Mouse (Mus musculus): Measurements from ENCODE around the gene H2afj.

Gene H2afj

DNA sequence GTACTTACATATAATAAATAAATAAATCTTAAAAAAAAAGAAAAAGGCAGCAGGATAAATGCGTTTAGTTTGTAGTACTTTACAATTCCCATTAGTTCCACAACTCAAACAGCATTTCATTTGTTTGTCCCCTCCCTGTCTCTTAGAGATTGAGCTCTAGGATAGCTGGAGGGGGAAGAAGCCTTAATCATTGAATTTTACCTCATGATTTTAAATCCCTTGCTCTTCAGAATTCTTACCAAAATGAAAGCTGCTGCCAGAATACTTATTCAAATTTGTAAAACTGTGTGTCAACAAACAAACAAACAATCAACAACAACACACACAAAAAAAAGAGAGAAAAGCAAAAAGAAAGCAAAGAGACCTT, 2.7 kb upstream of the H2afj start:
- no peak for DNase-seq (ENCODE audit: low read depth, low spot score)

DNA sequence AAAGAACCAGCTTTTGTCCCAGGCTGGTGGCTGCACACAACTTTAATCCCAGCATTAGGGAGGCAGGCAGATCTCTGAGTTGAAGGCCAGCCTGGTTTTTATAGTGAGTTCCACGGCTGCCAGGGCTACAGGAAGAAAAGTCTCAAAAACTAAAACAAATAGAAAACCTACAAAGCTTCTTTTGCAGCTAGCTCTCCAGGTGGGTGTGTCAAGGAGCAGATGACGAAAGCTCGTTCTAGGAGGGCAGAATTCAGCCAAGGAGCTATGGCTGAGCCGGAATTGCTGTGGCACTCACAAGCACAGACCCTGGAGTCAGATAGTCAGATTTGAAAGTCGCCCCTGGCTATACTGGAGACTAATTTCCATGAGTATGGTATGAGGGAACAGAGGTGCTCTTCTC, 1.2 kb upstream of the H2afj start:
- DNase-seq (ENCODE audit: low read depth, low spot score) = no peak

DNA sequence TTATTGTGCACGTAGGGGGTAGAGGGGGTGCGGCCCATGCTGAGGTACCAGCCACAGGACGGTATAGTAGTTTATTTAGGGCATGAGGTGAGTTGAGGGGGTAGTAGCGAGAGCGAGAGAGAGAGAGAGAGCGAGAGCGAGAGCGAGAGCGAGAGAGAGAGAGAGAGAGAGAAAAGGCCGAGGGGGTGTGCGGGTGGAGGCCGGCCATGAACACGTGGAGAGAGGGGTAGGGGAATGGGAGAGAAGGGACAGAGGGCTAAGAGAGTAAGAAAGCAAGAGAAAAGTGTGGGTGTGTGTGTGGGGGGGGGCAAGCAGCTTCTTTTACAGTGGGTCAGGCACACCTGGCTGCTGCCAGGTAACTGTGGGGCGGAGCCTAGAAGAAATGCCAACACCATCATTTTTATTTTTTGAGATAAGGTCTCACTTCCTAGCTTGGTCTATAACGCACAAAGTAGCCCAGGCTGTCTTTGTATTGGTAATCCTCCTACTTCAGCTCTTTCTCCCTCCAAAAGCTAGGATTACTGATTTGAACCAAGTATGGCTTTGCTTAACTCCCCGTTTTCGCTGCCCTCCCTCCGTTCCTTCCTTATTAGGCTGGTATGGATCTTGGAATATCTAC, 540 bp upstream of the H2afj start:
- no peak for DNase-seq (ENCODE audit: low read depth, low spot score)

DNA sequence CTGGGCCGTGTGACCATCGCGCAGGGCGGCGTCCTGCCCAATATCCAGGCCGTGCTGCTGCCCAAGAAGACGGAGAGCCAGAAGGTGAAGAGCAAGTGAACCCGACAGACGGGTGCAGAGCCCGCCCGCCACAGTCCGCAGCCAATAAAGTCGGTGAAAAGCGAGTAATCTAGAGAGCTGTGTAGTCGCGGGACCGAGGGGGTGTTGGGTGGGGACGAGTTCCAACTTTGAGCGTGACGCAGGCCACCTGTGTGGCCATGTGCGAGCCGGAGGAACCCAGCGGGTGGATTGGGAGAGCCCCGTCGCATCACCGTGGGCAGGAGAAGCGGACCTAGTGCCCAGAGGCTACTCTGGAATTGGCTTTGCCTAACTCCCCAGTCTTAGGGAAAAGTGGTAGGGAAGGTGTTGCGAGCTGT, 595 bp downstream of the H2afj start:
- DNase-seq (ENCODE audit: low read depth, low spot score) = no peak

DNA sequence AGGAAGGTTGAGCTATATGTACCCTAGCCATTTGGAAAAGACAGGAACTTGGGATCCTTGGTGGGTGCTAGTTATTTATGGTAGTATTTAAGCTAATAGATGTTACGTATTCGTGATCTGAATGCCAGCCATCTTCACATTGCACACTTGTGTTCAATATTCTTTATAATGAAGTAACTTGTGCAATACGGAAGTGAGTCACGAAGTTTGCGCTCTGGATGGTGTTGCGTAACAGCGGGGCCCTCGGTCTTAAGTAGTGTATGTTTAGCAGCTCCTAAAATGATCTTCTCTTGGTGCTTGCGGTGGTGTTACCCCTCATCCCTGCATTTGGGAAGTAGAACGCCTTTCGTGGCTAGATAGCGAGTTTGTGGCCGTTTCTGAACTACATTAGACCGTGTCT, 1.0 kb downstream of the H2afj start:
- no peak for DNase-seq (ENCODE audit: low read depth, low spot score)

DNA sequence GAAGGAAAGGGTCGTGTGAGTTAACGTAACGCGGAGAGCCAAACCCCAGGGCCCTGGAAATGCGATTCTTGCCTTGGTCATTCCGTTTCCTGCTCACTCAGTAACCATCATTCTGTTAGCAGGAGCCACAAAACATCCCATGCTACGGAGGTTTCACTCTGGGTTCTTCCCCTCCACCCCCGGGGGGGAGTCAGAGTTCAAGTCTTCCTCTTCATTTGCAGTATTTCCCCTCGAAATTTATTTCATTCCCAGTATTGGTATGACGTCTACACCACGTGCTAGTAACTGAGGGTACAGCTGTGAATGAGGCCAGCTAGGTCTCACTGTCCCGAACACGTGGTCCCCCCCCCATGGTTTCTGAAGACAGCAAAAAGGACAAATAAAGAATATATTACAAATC, 1.6 kb downstream of the H2afj start:
- no peak for DNase-seq (ENCODE audit: low read depth, low spot score)

DNA sequence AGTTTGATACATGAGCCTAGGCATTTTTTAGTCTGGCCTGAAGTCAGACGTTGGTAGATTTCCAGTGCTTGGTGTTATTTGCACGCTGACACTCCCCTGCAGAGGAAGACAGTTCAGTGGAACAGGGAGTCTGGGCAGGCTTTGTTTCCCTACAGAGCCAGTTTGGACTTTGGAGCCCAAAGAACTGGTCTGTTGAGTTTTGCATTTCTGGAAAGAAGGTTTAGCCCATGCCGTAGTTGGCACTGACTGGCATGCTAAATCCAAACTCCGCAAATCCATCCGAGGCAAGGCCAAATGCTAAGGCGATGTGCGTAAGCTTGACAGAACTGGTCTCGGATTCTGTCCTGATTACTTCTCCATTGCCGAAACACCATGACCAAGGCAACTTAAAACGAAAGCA, 3.2 kb downstream of the H2afj start:
- DNase-seq (ENCODE audit: low read depth, low spot score) = no peak

DNA sequence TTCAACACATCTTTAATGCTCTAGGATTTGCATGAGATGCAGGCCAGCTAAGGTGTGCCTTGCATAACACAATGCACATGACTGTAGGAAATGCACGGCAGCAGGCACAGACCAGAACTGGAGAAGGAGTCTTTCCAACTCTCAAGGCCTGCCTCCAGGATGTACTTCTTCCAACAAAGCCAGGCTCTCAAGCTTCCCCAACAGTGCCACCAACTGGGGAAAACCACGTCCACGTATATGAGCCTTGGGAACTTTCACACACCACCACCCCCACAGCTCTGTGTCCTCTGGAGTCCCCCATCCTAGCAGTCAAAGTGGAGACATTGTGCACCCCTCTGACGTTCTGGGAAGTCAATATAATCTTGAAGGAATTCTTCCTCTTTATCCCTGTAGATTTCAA, 5.1 kb downstream of the H2afj start:
- no peak for DNase-seq (ENCODE audit: low read depth, low spot score)

DNA sequence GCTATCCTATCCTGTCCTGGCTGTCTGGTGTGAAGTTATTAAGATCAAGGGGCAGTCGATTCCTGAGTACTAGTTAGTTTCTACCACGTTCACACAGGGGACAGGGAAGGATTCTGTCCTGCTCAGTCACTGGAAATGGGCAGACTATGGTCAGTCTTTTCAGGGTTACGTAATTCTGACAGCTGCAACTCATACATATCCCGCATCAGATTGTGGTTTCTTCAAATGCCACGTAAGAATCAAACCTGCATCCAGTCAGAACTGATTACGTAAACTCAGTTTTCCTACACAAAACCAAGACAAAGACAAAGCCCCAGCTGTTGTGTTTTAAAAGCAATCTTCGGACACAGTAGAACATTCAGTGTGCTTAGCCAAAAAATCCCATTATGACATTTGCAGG, 7.3 kb downstream of the H2afj start:
- no peak for DNase-seq (ENCODE audit: low read depth, low spot score)

DNA sequence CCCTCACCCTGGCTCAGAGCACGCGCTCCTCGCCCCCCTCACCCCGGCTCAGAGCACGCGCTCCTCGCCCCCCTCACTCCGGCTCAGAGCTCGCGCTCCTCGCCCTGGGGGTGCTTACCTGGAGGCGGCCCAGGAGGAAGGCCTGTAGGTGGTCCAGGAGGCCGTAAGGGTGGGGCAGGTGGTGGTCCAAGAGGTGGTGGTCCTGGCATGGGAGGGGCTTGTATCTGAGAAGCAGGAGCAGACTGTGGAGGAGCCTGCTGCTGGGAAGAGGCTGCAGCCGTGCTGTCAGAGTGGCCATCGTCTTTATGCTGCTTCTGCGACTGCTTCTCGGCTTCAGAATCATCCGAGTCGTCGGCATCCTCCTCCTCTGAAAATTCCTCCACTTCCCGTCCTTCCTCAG, 8.8 kb downstream of the H2afj start:
- no peak for DNase-seq (ENCODE audit: low read depth, low spot score)

DNA sequence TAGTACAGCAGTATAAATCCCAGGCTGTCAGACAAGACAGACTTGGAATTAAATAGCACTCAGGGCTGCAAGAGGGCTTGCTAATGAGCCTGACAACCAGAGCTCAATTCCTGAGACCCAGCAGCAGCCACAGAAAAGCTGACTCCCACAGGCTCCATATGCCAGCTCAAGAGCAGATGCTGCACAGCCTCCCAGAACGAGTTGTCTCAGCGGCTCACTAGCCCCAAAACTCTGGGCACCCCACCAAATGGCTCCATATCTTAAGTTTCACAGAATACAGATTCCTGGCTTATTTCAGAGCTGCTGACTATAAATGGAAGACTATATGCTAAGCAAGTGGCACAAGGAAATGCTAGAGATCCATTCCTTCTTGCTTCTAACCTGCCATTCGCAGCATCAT, 9.5 kb downstream of the H2afj start:
- no peak for DNase-seq (ENCODE audit: low read depth, low spot score)

DNA sequence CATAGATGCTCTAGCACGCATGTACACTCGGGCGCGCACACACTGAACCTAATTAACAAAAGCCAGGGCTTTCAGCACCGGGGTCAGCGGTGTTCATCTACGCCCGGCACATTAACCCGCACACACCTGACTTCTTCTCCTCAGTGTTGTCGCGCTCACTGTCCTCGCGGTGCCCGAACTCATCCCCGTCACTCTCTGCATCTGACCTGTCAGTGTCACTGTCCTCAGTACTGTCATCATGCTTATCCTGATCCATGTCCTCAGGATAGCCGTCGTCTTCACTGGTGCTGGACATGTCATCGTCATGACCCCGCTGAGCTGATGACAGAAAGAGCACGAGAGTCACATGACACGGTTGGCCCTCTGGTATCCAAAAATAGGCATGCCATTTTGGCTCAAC, 12.3 kb downstream of the H2afj start:
- no peak for DNase-seq (ENCODE audit: low read depth, low spot score)

DNA sequence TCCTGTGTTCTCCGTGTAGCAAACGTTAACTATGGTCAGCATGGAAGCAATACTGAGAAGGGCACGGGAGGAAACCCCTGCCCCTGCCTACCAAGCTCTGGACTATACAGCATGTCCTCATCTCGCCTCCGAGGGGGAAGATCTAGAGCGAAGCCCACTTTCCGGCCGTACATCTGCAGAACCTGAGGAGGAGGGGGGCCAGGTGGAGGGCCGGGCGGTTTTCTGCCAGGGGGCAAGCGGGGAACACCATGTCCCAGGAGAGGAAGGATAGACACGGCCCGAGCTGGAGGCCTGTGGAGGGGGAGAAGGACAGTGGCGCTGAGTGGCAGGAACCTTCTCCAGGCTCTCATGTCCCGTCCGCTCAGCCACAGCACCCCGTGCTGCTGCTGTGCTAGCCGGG, 13.0 kb downstream of the H2afj start:
- no peak for DNase-seq (ENCODE audit: low read depth, low spot score)

DNA sequence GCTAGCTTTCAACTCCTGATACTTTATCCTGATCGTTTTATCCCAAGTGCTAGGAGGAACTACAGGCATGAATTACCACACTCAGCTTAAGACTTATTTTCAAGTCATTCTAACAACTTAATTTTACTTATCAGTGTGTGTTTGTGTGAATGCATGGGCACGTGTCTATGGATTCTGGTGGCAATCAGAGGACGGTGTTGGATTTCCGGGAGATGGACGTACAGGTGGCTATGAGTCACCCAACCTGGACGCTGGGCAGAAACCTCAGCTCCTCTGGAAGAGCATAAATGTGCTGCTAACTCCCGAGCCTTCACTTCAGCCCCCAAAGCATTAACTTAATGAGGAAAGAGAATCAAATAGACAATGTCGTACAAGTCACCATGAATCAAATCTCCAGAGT, 16.9 kb downstream of the H2afj start:
- DNase-seq (ENCODE audit: low read depth, low spot score) = no peak

DNA sequence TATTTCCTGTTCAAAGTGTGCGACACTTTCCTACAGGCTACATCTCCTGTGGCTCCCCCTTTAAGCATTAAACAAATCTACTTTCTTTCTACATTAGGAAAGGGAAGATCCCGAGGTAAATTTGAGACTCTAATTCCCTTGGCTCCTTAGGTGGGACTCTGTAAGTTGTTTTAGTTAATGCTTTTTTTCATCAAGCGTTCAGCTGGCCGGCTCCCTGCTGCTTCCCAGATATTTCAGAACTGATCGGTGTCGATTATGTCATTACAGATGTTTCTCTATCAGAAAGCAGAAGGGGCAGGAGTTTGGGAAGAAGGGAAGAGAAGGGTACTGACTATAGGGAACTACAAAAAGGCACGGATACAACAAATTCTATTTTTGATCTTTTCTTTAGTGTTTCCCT, 19.1 kb downstream of the H2afj start:
- DNase-seq (ENCODE audit: low read depth, low spot score) = no peak

DNA sequence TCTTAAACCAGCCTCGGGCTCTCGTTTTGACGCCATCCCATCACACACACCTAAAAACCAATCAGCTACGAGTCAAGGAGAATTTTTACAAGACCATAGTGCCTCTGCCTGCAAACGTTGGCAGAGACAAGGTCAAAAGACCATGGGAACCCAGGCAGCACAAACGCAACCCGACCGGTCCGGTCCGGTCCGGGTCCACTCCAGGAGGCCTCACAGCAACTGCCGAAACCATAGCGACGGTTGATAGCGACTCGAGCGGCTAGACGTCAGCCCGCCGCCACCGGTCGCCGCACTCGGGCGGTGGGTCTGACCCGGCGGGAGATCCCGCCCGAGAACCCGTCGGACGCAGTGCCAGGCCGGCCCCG, 19.5 kb downstream of the H2afj start, which contains the start of gene BC049715:
Gene BC049715, plus strand, starts transcription at position 111 of the 365 bp plus-strand sequence.
- no peak for DNase-seq (ENCODE audit: low read depth, low spot score)

DNA sequence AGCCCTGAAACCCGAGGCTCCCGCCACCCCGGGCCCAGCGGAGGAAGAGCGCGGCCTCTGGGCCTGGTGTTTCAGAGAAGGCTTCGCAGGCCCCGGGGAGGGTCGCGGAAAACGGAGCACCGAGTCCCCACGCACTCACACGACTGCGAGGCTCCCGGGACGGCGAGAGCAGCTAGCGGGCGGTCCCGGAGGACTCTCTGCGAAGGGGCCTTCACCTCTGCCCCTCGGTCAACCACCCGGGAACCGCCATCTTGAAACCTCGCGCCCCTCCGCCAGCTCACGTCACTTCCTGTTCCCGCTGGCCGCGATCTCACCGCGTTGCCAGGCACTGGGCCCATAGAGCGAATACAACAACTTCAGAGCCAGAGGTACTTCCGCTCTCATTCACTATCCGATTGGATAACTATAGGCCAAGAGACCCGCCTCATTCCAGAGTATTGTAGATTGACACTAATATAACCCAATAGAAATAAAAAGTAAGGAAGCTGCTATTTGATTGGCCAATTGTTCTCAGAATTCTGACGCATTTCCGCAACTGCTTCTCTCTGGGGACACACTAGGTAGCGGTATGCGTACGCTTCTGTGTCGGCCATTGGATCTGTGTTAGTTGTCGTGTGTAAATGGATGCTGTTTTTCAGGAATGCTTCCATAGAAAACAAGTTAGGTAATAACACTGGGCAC, 20.0 kb downstream of the H2afj start, which contains the start of gene Wbp11:
Gene Wbp11, minus strand, starts transcription at position 353 of the 681 bp plus-strand sequence.
- DNase-seq (ENCODE audit: low read depth, low spot score) = peak; percentile 95

DNA sequence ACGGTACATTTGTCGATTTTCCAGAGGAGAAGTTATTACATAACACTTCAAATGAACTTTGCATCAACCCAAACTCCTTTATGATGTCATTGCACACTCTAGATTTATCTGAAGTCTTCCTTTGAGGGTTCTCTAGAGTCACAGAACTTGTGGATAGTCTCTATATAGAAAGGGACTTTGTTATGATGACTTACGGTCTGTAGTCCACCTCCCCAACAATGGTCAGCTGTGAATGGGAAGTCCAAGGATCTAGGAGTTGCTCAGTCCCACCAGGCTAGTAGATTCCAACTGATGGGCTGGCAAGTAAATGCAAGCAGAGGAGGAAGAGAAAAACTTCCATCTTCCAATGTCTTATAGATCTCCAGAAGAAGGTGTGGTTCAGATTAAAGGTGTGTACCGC, 20.6 kb downstream of the H2afj start:
- DNase-seq (ENCODE audit: low read depth, low spot score) = no peak

DNA sequence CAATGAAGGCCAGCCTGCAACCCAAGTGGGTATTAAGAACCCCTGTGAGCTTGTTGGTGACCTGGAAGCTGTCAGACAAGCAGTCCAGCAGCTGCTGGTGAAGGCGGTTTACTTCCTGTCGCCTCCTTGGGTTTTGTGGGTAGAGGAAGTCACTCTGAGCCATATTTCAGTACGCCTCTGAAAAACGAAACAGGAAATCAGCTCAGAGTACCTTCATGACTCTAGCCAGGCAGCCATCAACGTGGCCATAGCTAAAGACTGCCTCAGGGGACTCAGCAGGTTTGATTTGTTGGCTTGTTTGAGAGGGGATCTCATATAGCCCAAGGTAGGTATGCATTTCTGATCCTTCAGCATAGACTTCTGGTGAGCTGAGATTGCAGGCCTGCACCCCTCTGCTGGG, 23.7 kb downstream of the H2afj start:
- no peak for DNase-seq (ENCODE audit: low read depth, low spot score)

DNA sequence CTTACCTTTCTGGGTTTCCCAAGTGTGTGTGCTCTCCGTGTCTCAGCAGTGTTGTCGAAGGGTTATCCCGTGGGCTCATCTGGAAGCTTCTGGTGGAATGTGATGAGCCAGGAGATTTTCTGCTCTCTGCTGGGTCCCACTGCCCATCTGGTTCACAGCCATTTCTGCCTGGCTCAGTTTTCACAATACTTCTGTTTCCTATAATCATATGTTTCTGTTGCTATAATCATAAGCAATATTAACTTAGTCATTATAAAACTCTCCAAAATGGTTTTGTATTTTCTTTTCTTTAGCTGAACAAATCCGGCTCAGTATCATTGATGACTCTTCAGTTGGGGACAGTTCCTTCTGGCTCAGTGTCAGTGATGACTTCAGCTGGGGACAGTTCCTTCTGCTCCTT, 27.3 kb downstream of the H2afj start, which contains the start of gene Smco3:
Gene Smco3, minus strand, starts transcription at position 101 of the 400 bp plus-strand sequence.
- DNase-seq (ENCODE audit: low read depth, low spot score) = no peak

DNA sequence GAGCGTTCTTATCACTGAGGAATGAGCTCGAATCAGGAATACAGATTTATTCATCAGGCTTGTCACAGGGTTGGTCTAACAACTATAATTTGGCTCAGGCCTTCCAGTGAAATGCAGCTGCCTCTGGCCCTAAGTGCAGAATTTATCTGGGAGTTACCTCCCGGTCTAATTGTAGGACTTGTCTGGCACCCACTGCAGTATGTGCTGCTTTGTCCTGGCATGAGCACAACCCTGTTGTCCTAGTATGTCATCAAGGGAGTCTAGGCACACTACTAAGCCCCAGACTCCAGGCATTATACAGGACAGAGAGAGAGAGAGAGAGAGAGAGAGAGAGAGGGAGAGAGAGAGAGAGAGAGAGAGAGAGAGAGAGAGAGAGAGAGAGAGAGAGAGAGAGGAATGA, 29.3 kb downstream of the H2afj start:
- DNase-seq (ENCODE audit: low read depth, low spot score) = no peak

DNA sequence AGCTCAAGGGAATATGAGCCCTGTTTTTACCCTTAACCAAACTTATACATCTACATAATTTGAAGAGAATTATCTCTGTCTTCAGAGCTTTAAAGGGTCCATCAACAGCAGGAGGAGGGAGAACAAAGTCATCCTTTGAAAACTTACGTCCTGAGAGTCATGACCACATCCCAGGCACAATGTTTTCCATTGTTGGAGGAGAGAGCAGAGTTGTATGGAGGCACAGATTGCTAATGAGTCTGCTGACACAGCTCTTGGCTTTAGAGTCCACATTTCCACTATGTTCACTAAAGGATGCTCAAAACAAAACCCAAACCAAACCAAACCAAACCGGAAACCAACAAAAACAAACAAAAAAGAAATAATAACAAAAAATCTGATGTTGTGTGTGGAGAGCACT, 36.9 kb downstream of the H2afj start:
- no peak for DNase-seq (ENCODE audit: low read depth, low spot score)

DNA sequence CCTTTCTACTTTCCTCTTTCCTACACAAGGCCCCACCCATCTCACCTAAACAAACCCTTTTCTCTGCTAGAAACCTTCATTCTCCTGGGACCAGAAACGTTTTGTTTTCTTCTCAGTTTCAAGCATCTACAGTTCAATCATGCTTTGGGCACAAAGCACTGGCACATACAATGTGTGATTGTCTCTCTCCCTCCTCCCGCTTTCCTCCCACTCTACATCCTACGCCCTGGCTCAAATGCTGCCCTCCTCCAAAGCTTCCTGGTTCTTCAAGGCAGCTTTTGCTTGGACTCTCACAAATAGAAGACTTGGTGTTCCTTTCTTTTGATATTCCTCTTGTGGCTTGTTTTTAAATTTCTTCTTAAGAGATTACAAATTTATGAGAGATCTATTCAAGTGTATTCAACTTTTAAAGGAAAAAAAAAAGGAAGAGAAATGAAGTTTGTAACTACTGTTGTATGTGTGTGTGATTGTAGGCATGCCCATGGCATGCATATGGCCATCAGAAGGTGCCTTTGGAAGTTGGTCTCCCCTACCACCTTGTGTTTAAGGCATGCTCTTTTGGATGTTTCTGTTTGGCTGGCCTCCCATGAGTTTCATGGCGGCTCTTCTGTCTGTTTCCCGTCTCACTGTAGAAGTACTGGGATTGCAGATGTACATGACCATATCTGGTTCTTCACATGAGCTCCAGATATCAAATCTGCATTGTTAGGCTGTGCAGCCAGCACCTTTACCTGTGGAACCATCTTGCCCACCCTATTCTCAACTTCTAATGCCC, 37.8 kb downstream of the H2afj start:
- DNase-seq (ENCODE audit: low read depth, low spot score) = no peak
